Mouse (Mus musculus) layer of hippocampus, adult 8-10 months (tissue): ENCODE data around the gene Gpr139. TPM values are rescaled to one million over a fixed set of nuclear protein-coding genes. Genes with fewer than 3 reads are reported as not detected.
A peak's percentile ranks its signal among the peaks of the same experiment; 100 is the strongest.

Experiments used
- DNase-seq, 2 experiments: peaks; one replicate each; pipeline ENCODE4 v3.0.0; 2022; ENCODE audit warnings: low spot score in 2 of 2
- total RNA-seq, 4 experiments: library from RNA; stranded (reverse); gene quantifications; 2 replicates each; pipeline ENCODE4 v1.2.4; 2022

Gene Gpr139
- total RNA-seq: 1 to 10 TPM; 1.2 to 2.0 (median 1.7) TPM

- peak; percentile 26 to 34 for DNase-seq
These were observed at the start of gene Gpr139 for GRCm38 (mm10) chr7:119184341-119185143. Gene Gpr139, minus strand, starts transcription at chr7:119184603.

GRCm38 (mm10) chr7:119230971-119231370, 46.6 kb upstream of the Gpr139 start:
- no peak for DNase-seq

GRCm38 (mm10) chr7:119222706-119223105, 38.3 kb upstream of the Gpr139 start:
- no peak for DNase-seq

GRCm38 (mm10) chr7:119219121-119219520, 34.7 kb upstream of the Gpr139 start:
- DNase-seq: no peak

GRCm38 (mm10) chr7:119207251-119207650, 22.8 kb upstream of the Gpr139 start:
- no peak for DNase-seq

- DNase-seq: peak; percentile 9 to 68
These were observed 2.0 kb upstream of the Gpr139 start for GRCm38 (mm10) chr7:119186374-119186773.

GRCm38 (mm10) chr7:119185181-119185940, 958 bp upstream of the Gpr139 start:
- DNase-seq: no peak

GRCm38 (mm10) chr7:119181053-119181452, 3.4 kb downstream of the Gpr139 start:
- no peak for DNase-seq

- no peak for DNase-seq
These were observed 24.4 kb downstream of the Gpr139 start for GRCm38 (mm10) chr7:119160015-119160414.

GRCm38 (mm10) chr7:119111771-119112170, 72.6 kb downstream of the Gpr139 start:
- DNase-seq: no peak

GRCm38 (mm10) chr7:119105878-119106277, 78.5 kb downstream of the Gpr139 start:
- DNase-seq: no peak

GRCm38 (mm10) chr7:119096583-119096982, 87.8 kb downstream of the Gpr139 start:
- no peak for DNase-seq

Other genes with a start within 250 kb of the Gpr139 start
- gene Gprc5b, start 189.4 kb downstream of the Gpr139 start, total RNA-seq: 100 to 1,000 TPM; 150 to 157 (median 154) TPM